Mouse (Mus musculus): Measurements from ENCODE around the gene Wdr83.
"Not testable (repeated sequence)": the region's sequence is repeated elsewhere in the genome, so short reads cannot be mapped to it uniquely, and the experiment has no call there.

- not testable (repeated sequence) for TF ChIP-seq POLR2A (IDR thresholded peaks at IDR 0.05; ENCODE audit: borderline replicate concordance, low read depth, low read length); CTCF (IDR thresholded peaks at IDR 0.05; ENCODE audit: low read depth, low read length)
Observed at GRCm38 (mm10) chr8:85120251-85120650, 39.1 kb upstream of the Wdr83 start.
